Mouse (Mus musculus): Measurements from ENCODE around the gene Iqcm. TPM values are rescaled to one million over a fixed set of nuclear protein-coding genes. Genes with fewer than 3 reads are reported as not detected.

Gene Iqcm
- polyA plus RNA-seq, 1 experiment from 2014 or later, result not detected

GRCm38 (mm10) chr8:75513786-75514185, 65.3 kb downstream of the Iqcm start:
- H3K36me3 ChIP-seq (replicated peaks; ENCODE audit: insufficient read depth, low read length), result no peaks in the 10 kb centered on the region
- 66% methylated on average over 3 of the region's 3 CpGs for WGBS (ENCODE audit: insufficient replicate concordance)
- no peak for DNase-seq
- TF ChIP-seq EP300 (IDR thresholded peaks at IDR 0.05; ENCODE audit: low read depth), result no peak
- no peak for TF ChIP-seq CTCF (IDR thresholded peaks at IDR 0.05; ENCODE audit: low read depth)
- no peaks in the 10 kb centered on the region for H3K4me1 ChIP-seq (ENCODE audit: insufficient read depth)
- no peaks in the 10 kb centered on the region for H3K27me3 ChIP-seq (ENCODE audit: insufficient read depth, low read length)
- H3K9me3 ChIP-seq (ENCODE audit: low read length), result no peaks in the 10 kb centered on the region
- no peak overlapping the region for H3K27ac ChIP-seq (ENCODE audit: low read depth)
- H3K4me2 ChIP-seq (ENCODE audit: low read depth, low read length), result no peak overlapping the region
- no peak overlapping the region for H3K4me3 ChIP-seq (ENCODE audit: low read depth, low read length)
- H3K9ac ChIP-seq (replicated peaks), result no peak overlapping the region
- ATAC-seq, result no peak

DNA sequence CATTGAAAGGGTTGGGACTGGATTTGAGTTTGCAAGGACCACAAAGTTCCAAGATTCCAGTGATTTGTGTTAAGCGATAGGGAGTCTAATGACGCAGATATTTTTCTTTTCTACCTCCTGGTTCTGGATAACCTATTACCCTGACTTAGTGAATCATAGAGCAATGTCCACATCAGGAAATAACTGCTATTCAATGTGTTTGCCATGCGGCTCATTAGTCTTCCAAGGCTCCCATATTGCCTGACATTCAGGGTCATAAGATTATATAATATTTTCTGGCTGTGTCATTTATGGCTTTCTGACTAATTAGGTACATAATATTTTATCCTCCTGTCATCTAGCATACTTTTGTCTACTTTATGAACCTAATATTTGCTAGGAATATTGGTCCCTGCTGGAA, 100.8 kb downstream of the Iqcm start:
- TF ChIP-seq CTCF (IDR thresholded peaks at IDR 0.05; ENCODE audit: low read depth) (no peak), EP300 (IDR thresholded peaks at IDR 0.05; ENCODE audit: low read depth) (no peak)
- no peak for ATAC-seq
- Histone ChIP-seq H3K4me1 (ENCODE audit: insufficient read depth) (no peaks in the 10 kb centered on the region), H3K9me3 (ENCODE audit: low read length) (no peaks in the 10 kb centered on the region), H3K4me2 (ENCODE audit: low read depth, low read length) (no peak overlapping the region), H3K4me3 (ENCODE audit: low read depth, low read length) (no peak overlapping the region), H3K27me3 (ENCODE audit: insufficient read depth, low read length) (no peaks in the 10 kb centered on the region), H3K27ac (ENCODE audit: low read depth) (no peak overlapping the region), H3K36me3 (replicated peaks; ENCODE audit: insufficient read depth, low read length) (no peaks in the 10 kb centered on the region), H3K9ac (replicated peaks) (no peak overlapping the region)
- 76% methylated on average over 3 of the region's 3 CpGs for WGBS (ENCODE audit: insufficient replicate concordance)
- no peak for DNase-seq

- 65% methylated on average over 2 of the region's 2 CpGs for WGBS (ENCODE audit: insufficient replicate concordance)
- ATAC-seq (no peak), DNase-seq (no peak)
- Histone ChIP-seq H3K36me3 (replicated peaks; ENCODE audit: insufficient read depth, low read length) (no peaks in the 10 kb centered on the region), H3K9me3 (ENCODE audit: low read length) (no peaks in the 10 kb centered on the region), H3K27ac (ENCODE audit: low read depth) (no peak overlapping the region), H3K4me3 (ENCODE audit: low read depth, low read length) (no peak overlapping the region), H3K4me1 (ENCODE audit: insufficient read depth) (no peaks in the 10 kb centered on the region), H3K27me3 (ENCODE audit: insufficient read depth, low read length) (no peaks in the 10 kb centered on the region), H3K9ac (replicated peaks) (no peak overlapping the region), H3K4me2 (ENCODE audit: low read depth, low read length) (no peak overlapping the region)
- TF ChIP-seq EP300 (IDR thresholded peaks at IDR 0.05; ENCODE audit: low read depth) (no peak), CTCF (IDR thresholded peaks at IDR 0.05; ENCODE audit: low read depth) (no peak)
Measured at GRCm38 (mm10) chr8:75596281-75596680, 147.8 kb downstream of the Iqcm start.

DNA sequence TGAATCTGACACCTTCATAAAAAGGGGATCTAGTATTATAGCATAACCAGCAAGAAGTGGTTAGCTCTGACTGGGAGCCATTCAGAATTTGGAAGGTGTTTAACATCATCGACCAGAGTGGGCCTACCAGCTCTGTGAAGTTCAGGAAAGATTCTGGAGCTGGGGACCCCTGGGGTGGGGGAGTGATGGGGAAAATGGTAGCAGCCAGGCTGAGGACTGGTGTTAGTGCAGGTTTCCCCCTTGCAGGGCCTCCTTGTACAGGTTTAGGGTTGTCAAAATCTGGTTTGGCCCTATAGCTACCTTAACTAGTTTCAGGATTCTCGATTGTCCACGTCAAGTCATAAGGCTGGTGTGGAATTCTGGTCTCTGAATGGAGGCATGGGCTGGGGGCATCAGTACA, 194.5 kb downstream of the Iqcm start:
- no peak for DNase-seq
- H3K27ac ChIP-seq (ENCODE audit: low read depth), result no peak overlapping the region
- WGBS (ENCODE audit: insufficient replicate concordance), result 71% methylated on average over 3 of the region's 3 CpGs

GRCm38 (mm10) chr8:75659287-75659686, 210.8 kb downstream of the Iqcm start:
- no peak overlapping the region for H3K4me3 ChIP-seq (ENCODE audit: low read depth, low read length)
- H3K9me3 ChIP-seq (ENCODE audit: low read length), result no peaks in the 10 kb centered on the region
- no peak for TF ChIP-seq CTCF (IDR thresholded peaks at IDR 0.05; ENCODE audit: low read depth)
- TF ChIP-seq EP300 (IDR thresholded peaks at IDR 0.05; ENCODE audit: low read depth), result no peak
- ATAC-seq (no peak), DNase-seq (no peak)
- no peaks in the 10 kb centered on the region for H3K27me3 ChIP-seq (ENCODE audit: insufficient read depth, low read length)
- H3K36me3 ChIP-seq (replicated peaks; ENCODE audit: insufficient read depth, low read length), result no peaks in the 10 kb centered on the region
- H3K27ac ChIP-seq (ENCODE audit: low read depth), result no peak overlapping the region
- no peaks in the 10 kb centered on the region for H3K4me1 ChIP-seq (ENCODE audit: insufficient read depth)
- H3K4me2 ChIP-seq (ENCODE audit: low read depth, low read length), result no peak overlapping the region
- 82% methylated on average over 6 of the region's 6 CpGs for WGBS (ENCODE audit: insufficient replicate concordance)
- H3K9ac ChIP-seq (replicated peaks), result no peak overlapping the region

More for the DNA sequence above, 194.5 kb downstream of the Iqcm start:
- no peak for ATAC-seq
- no peak overlapping the region for H3K4me2 ChIP-seq (ENCODE audit: low read depth, low read length)
- H3K36me3 ChIP-seq (replicated peaks; ENCODE audit: insufficient read depth, low read length), result no peaks in the 10 kb centered on the region
- no peak overlapping the region for H3K9ac ChIP-seq (replicated peaks)
- H3K4me1 ChIP-seq (ENCODE audit: insufficient read depth), result no peaks in the 10 kb centered on the region
- no peaks in the 10 kb centered on the region for H3K9me3 ChIP-seq (ENCODE audit: low read length)
- no peak overlapping the region for H3K4me3 ChIP-seq (ENCODE audit: low read depth, low read length)
- H3K27me3 ChIP-seq (ENCODE audit: insufficient read depth, low read length), result no peaks in the 10 kb centered on the region
- TF ChIP-seq CTCF (IDR thresholded peaks at IDR 0.05; ENCODE audit: low read depth) (no peak), EP300 (IDR thresholded peaks at IDR 0.05; ENCODE audit: low read depth) (no peak)

DNA sequence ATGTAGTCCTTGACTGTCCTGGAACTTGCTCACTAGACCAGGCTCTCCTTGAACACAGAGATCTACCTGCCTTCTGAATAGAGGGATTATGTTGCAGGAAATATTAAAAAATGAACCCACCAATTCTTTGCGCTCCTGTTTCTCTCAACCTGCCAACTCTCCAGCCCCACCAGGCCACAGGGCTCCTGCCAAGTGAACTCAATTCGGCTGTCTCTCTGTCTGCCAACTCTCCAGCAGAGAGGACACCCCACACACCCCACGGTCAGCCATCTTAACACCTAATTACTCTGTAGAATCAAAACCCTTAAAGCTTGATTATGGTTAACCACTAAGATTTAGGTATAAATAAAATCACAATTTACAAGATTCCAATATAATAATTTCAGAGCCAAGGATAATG, 298.1 kb downstream of the Iqcm start:
- no peaks in the 10 kb centered on the region for H3K36me3 ChIP-seq (replicated peaks; ENCODE audit: insufficient read depth, low read length)
- no peak overlapping the region for H3K4me3 ChIP-seq (ENCODE audit: low read depth, low read length)
- no peak overlapping the region for H3K9ac ChIP-seq (replicated peaks)
- WGBS (ENCODE audit: insufficient replicate concordance), result 71% methylated on average over 3 of the region's 3 CpGs
- no peaks in the 10 kb centered on the region for H3K27me3 ChIP-seq (ENCODE audit: insufficient read depth, low read length)
- TF ChIP-seq EP300 (IDR thresholded peaks at IDR 0.05; ENCODE audit: low read depth) (no peak), CTCF (IDR thresholded peaks at IDR 0.05; ENCODE audit: low read depth) (no peak)
- no peak overlapping the region for H3K4me2 ChIP-seq (ENCODE audit: low read depth, low read length)
- no peak overlapping the region for H3K27ac ChIP-seq (ENCODE audit: low read depth)
- ATAC-seq (no peak), DNase-seq (no peak)
- H3K4me1 ChIP-seq (ENCODE audit: insufficient read depth), result no peaks in the 10 kb centered on the region
- H3K9me3 ChIP-seq (ENCODE audit: low read length), result no peaks in the 10 kb centered on the region

DNA sequence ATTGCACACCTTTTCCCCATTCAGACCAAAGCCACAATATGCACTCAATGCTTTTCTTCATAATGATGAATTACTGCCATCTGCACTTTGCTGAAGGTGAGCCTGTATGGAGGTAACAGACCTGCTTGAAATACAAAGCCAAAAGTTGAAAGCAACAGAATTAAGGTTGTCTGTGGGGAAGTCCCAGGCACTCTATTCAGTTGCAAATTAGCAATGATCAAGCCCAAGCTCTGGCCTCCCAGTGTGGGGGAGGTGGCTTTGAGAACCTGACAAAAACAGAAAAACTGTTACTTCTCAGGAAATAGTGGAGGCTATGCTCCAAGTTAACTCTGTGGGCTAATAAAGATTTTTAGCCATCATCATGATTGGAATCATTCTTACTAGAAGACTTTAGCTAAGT, 307.1 kb downstream of the Iqcm start:
- TF ChIP-seq CTCF (IDR thresholded peaks at IDR 0.05; ENCODE audit: low read depth) (no peak), EP300 (IDR thresholded peaks at IDR 0.05; ENCODE audit: low read depth) (no peak)
- ATAC-seq (no peak), DNase-seq (no peak)

More for the DNA sequence above, 307.1 kb downstream of the Iqcm start:
- 0 out of 2 replicates have a peak, but pooled peaks cover 3% of the 10 kb centered on the region for H3K9me3 ChIP-seq (ENCODE audit: low read length)
- no peaks in the 10 kb centered on the region for H3K27me3 ChIP-seq (ENCODE audit: insufficient read depth, low read length)
- H3K9ac ChIP-seq (replicated peaks), result no peak overlapping the region
- H3K4me1 ChIP-seq (ENCODE audit: insufficient read depth), result no peaks in the 10 kb centered on the region
- H3K36me3 ChIP-seq (replicated peaks; ENCODE audit: insufficient read depth, low read length), result no peaks in the 10 kb centered on the region
- no peak overlapping the region for H3K4me2 ChIP-seq (ENCODE audit: low read depth, low read length)
- H3K4me3 ChIP-seq (ENCODE audit: low read depth, low read length), result no peak overlapping the region
- H3K27ac ChIP-seq (ENCODE audit: low read depth), result no peak overlapping the region

Measured in liver, postnatal 0 days (tissue).